In the genomic region with DNA sequence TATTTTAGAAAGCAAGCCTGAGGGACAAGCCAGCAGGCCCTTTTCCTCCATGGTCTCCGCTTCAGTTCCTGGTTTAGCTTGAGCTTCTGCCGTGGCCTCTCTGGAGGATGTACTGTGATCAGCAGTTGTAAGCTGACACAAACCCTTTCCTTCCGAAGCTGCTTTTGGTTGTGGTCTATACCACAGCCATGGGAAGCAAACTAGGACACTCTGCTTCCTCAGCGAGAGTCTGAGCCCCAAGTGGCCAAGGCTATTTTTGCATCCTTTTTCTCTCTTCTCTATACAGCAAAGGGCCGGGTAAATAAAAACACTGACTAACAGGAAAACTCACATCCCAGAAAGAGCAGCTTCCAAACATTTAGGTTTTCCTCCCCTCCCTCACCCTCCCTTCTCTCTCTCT, we compare ENCODE assay signal across 13 mouse cellular contexts. TPM values are rescaled to one million over a fixed set of nuclear protein-coding genes. Genes with fewer than 3 reads are reported as not detected.
DNase-seq lines count a peak whose midpoint lies in the region; ATAC-seq lines count a peak whose summit lies in the region.
"Had no signal": no experiment of that assay in that cellular context is flagged by ENCODE, and none has a peak within 500 bp of the region (broad histone marks: within the 10 kb centered on the region; RNA-seq: fewer than 3 reads in every experiment).

No protein-coding gene starts in this region.

- 47% methylated on average over 5 of the region's 5 CpGs for WGBS in embryonic facial prominence, embryonic 11.5 days
- WGBS in embryonic facial prominence, embryonic 10.5 days: 47% methylated on average over 5 of the region's 5 CpGs

- H3K4me1 ChIP-seq in embryonic facial prominence, embryonic 11.5 days (ENCODE audit: control insufficient read depth, insufficient read depth, low read length): no peaks in the 10 kb centered on the region; the same call in 1 of the 2 replicates
- peaks cover 30% of the 10 kb centered on the region for H3K4me1 ChIP-seq in embryonic facial prominence, embryonic 10.5 days

- H3K9me3 ChIP-seq in embryonic facial prominence, embryonic 11.5 days (replicated peaks; ENCODE audit: control insufficient read depth, low read length): no peaks in the 10 kb centered on the region
- H3K9me3 ChIP-seq in embryonic facial prominence, embryonic 10.5 days: no peaks in the 10 kb centered on the region
- H3K9me3 ChIP-seq: embryonic facial prominence, embryonic 13.5 days; neural tube, embryonic 15.5 days had no signal

- no peaks in the 10 kb centered on the region for H3K27me3 ChIP-seq in embryonic facial prominence, embryonic 11.5 days (ENCODE audit: control insufficient read depth, insufficient read depth, low read length)
- H3K27me3 ChIP-seq in embryonic facial prominence, embryonic 10.5 days (replicated peaks; ENCODE audit: low read depth, poor library complexity, severe bottlenecking): peaks cover 3% of the 10 kb centered on the region; the same call in 1 of the 2 replicates
- H3K27me3 ChIP-seq: embryonic facial prominence, embryonic 13.5 days; neural tube, embryonic 15.5 days had no signal

- H3K27ac ChIP-seq in embryonic facial prominence, embryonic 11.5 days (replicated peaks; ENCODE audit: low read depth, low read length): no peak overlapping the region
- no peak overlapping the region for H3K27ac ChIP-seq in embryonic facial prominence, embryonic 10.5 days (replicated peaks)
- H3K27ac ChIP-seq: embryonic facial prominence, embryonic 13.5 days; neural tube, embryonic 15.5 days had no signal

- peak; percentile 35 for DNase-seq in embryonic facial prominence, embryonic 11.5 days (ENCODE audit: low spot score)
- no peak for DNase-seq in embryonic facial prominence, embryonic 10.5 days (ENCODE audit: low spot score)
- DNase-seq in layer of hippocampus, adult 11-12 months (ENCODE audit: low spot score): peak; percentile 41
- DNase-seq in layer of hippocampus, adult 8-10 months (ENCODE audit: low spot score in 2 of 2): no peak
- DNase-seq in right cerebral cortex, adult 2 months (ENCODE audit: low spot score in 2 of 2): peak; percentile 17 to 28
- DNase-seq in right cerebral cortex, postnatal 4 days: no peak
- DNase-seq in thymus, postnatal 4 days: peak; percentile 56
- no peak for DNase-seq in cerebellum, adult 11-12 months

- no peak for ATAC-seq in embryonic facial prominence, embryonic 11.5 days (replicated peaks; ENCODE audit: insufficient number of reproducible peaks, low FRiP score, low TSS enrichment, low read depth)

- H3K4me3 ChIP-seq in embryonic facial prominence, embryonic 11.5 days (ENCODE audit: low read depth, low read length): no peak overlapping the region
- no peak overlapping the region for H3K4me3 ChIP-seq in embryonic facial prominence, embryonic 10.5 days
- H3K4me3 ChIP-seq: embryonic facial prominence, embryonic 13.5 days; neural tube, embryonic 15.5 days had no signal

- H3K4me2 ChIP-seq in embryonic facial prominence, embryonic 11.5 days (ENCODE audit: low read depth, low read length): no peak overlapping the region
- H3K4me2 ChIP-seq: embryonic facial prominence, embryonic 13.5 days; neural tube, embryonic 15.5 days had no signal

- no peaks in the 10 kb centered on the region for H3K36me3 ChIP-seq in embryonic facial prominence, embryonic 11.5 days (replicated peaks; ENCODE audit: control insufficient read depth, insufficient read depth, low read depth, low read length)
- H3K36me3 ChIP-seq in embryonic facial prominence, embryonic 10.5 days (replicated peaks): no peaks in the 10 kb centered on the region
- H3K36me3 ChIP-seq: embryonic facial prominence, embryonic 13.5 days; neural tube, embryonic 15.5 days had no signal

- H3K9ac ChIP-seq in embryonic facial prominence, embryonic 11.5 days (replicated peaks; ENCODE audit: low read length): no peak overlapping the region
- H3K9ac ChIP-seq: embryonic facial prominence, embryonic 13.5 days; neural tube, embryonic 15.5 days had no signal

RNA-seq across cellular contexts. Expression of a gene that starts 1.8 kb away (rescaled TPM):
- 0.90 and 1.4 TPM in 2 replicates for polyA plus RNA-seq in embryonic facial prominence, embryonic 11.5 days (2014; fragmentation: Nextera tagmentation; extraction: Ambion mirVana)
- 1.4 and 1.7 TPM in 2 replicates for polyA plus RNA-seq in embryonic facial prominence, embryonic 10.5 days (2016; fragmentation: Nextera tagmentation; extraction: Ambion mirVana)
- total RNA-seq in layer of hippocampus, adult 8-10 months (2022): 10 to 100 TPM in 2 of 4 experiments, 1 to 10 TPM in 2; 7.5 to 18.1 (median 9.6) TPM
- total RNA-seq: gastrocnemius, adult 8-10 months had no signal

RNA-seq across cellular contexts. Expression of a gene that starts 30.1 kb away (rescaled TPM):
- polyA plus RNA-seq in embryonic facial prominence, embryonic 11.5 days (2014; fragmentation: Nextera tagmentation; extraction: Ambion mirVana): 0.18 and 0.28 TPM in 2 replicates
- polyA plus RNA-seq in embryonic facial prominence, embryonic 10.5 days (2016; fragmentation: Nextera tagmentation; extraction: Ambion mirVana): 0.49 and 0.55 TPM in 2 replicates
- total RNA-seq in layer of hippocampus, adult 8-10 months (2022): 1 to 10 TPM; 1.3 to 4.5 (median 2.3) TPM

RNA-seq across cellular contexts. Expression of a gene that starts 31.5 kb away (rescaled TPM):
- polyA plus RNA-seq in embryonic facial prominence, embryonic 11.5 days (2014; fragmentation: Nextera tagmentation; extraction: Ambion mirVana): not detected in 2 replicates
- polyA plus RNA-seq in embryonic facial prominence, embryonic 10.5 days (2016; fragmentation: Nextera tagmentation; extraction: Ambion mirVana): not detected in 2 replicates
- not detected for total RNA-seq in layer of hippocampus, adult 8-10 months (2022)
- total RNA-seq: gastrocnemius, adult 8-10 months; left cerebral cortex, postnatal 36 days had no signal
- polyA plus RNA-seq: embryonic facial prominence, embryonic 13.5 days; intestine, embryonic 14.5 days; neural tube, embryonic 15.5 days had no signal

Comparison
In these comparisons a context has a peak if more than half of its experiments do, and no peak if none do; other contexts are left out.
1. DNase-seq: peak in embryonic facial prominence, embryonic 11.5 days (single experiment), layer of hippocampus, adult 11-12 months (single experiment), right cerebral cortex, adult 2 months (2 of 2) and thymus, postnatal 4 days (single experiment); none in embryonic facial prominence, embryonic 10.5 days (single experiment), layer of hippocampus, adult 8-10 months (0 of 2), right cerebral cortex, postnatal 4 days (single experiment) and cerebellum, adult 11-12 months (single experiment).